Mouse (Mus musculus): Measurements from ENCODE around the gene Dnm1l. TPM values are rescaled to one million over a fixed set of nuclear protein-coding genes. Genes with fewer than 3 reads are reported as not detected.
A peak's percentile ranks its signal among the peaks of the same experiment; 100 is the strongest.
"Not testable (repeated sequence)": the region's sequence is repeated elsewhere in the genome, so short reads cannot be mapped to it uniquely, and the experiment has no call there.

Dnm1l gene
- 100 to 1,000 TPM; 103 to 105 TPM for total RNA-seq (2021)

GRCm38 (mm10) chr16:16358481-16359100 is at the start of gene Dnm1l:
TSS of gene Dnm1l (minus strand) at chr16:16358959.
- intact Hi-C loops (cut with DNase I), result loop anchor here (2.0 to 5.0 kb wide), 3 partner anchors 56 to 496 kb away; partner anchors contain the start of genes Mzt2 and Yars2
- DNase-seq, result peak; percentile 94 to 95

GRCm38 (mm10) chr16:16367217-16367616 is 8.5 kb upstream of the Dnm1l start:
- DNase-seq; intact Hi-C loops (cut with DNase I): not testable (repeated sequence)

DNA sequence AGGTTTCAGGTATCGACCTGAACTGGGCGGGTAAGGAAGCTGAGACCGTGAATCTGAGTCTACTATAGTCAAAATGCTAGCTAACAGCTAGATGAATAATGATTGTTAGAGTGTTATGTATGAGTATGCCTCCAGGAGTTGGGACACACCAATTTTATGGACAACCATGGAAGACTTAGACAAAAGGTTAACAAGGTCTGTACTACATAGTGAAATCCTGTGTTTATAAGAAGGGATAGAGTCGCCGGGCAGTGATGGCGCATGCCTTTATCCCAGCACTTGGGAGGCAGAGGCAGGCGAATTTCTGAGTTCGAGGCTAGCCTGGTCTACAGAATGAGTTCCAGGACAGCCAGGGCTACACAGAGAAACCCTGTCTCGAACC is 333 bp upstream of the Dnm1l start:
- not testable (repeated sequence) for DNase-seq
- intact Hi-C loops (cut with DNase I), result loop anchor here (2.0 to 5.0 kb wide), 3 partner anchors 57 to 497 kb away; partner anchors contain the start of genes Mzt2 and Yars2

- intact Hi-C loops (cut with DNase I), result loop anchor here (2.0 to 5.0 kb wide), 3 partner anchors 56 to 496 kb away; partner anchors contain the start of genes Mzt2 and Yars2
- DNase-seq, result peak in 1 of 2 experiments; percentile 18
These were observed 851 bp downstream of the Dnm1l start for GRCm38 (mm10) chr16:16357908-16358307.

DNA sequence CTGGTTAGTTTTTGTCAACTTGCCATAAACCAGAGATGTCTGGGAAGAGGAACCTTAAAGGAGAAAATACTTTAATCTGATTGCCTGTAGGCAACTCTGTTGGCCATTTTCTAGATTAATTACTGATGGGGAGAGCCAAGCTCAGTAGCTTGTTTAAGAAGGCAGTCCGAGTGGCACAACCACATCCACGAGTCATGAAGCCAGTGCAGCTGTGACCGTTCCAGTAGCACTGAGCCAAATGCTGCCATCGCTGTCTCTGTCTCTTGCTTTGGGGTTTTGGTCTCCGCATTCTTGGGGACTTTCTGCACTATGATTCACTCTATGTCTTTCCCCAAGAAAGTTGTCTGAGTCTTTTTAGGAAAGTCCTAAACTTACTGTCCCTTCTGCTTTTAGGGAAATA is 12.3 kb downstream of the Dnm1l start:
- intact Hi-C loops (cut with DNase I), result no loop called here
- DNase-seq, result no peak

- no peak for DNase-seq
- intact Hi-C loops (cut with DNase I), result no loop called here
These were observed 32.9 kb downstream of the Dnm1l start for GRCm38 (mm10) chr16:16325775-16326336.

DNA sequence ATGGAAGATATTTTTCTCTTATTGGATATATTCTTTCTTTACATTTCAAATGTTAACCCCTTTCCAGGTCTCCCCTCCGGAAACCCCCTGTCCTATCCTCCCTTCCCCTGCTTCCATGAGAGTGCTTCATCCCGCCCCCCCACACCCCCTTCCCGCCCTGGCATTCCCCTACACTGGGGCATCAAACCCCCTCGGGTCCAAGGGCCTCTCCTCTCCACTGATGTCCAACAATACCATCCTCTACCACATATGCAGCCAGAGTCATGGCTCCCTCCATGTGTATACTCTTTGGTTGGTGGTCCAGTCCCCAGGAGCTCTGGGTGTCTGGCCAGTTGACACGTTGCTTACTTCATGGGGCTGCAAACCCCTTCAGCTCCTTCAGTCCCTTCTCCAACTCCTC is 47.4 kb downstream of the Dnm1l start:
- no peak for DNase-seq
- intact Hi-C loops (cut with DNase I), result no loop called here

GRCm38 (mm10) chr16:16303888-16304287 is 54.9 kb downstream of the Dnm1l start:
- DNase-seq, result no peak
- intact Hi-C loops (cut with DNase I), result loop anchor here (5.0 kb wide), 5 partner anchors 53 to 1597 kb away; partner anchors contain the start of gene Dnm1l

DNA sequence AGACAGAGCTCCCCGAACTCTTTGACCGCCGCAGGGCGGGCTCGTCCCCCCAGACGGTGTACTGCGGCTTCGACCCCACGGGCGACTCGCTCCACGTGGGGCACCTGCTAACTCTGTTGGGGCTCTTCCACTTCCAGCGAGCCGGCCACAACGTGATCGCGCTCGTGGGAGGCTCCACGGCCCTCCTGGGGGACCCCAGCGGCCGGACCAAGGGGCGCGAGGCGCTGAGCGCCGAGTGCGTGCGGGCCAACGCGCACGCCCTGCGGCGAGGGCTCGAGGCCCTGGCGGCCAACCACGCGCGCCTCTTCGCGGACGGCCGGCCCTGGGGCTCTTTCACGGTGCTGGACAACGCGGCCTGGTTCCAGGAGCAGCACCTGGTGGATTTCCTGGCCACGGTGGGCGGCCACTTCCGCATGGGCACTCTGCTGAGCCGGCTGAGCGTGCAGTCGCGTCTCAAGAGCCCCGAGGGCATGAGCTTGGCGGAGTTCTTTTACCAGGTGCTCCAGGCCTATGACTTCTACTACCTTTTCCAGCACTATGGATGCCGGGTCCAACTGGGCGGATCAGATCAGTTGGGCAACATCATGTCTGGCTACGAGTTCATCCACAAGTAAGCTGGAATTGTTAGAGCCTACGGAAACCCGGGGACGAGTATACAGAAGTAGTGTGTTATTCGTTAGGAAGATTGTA is 55.5 kb downstream of the Dnm1l start:
- peak in 1 of 2 experiments; percentile 46 for DNase-seq
- intact Hi-C loops (cut with DNase I), result loop anchor here (5.0 kb wide), 5 partner anchors 54 to 1596 kb away; partner anchors contain the start of gene Dnm1l

DNA sequence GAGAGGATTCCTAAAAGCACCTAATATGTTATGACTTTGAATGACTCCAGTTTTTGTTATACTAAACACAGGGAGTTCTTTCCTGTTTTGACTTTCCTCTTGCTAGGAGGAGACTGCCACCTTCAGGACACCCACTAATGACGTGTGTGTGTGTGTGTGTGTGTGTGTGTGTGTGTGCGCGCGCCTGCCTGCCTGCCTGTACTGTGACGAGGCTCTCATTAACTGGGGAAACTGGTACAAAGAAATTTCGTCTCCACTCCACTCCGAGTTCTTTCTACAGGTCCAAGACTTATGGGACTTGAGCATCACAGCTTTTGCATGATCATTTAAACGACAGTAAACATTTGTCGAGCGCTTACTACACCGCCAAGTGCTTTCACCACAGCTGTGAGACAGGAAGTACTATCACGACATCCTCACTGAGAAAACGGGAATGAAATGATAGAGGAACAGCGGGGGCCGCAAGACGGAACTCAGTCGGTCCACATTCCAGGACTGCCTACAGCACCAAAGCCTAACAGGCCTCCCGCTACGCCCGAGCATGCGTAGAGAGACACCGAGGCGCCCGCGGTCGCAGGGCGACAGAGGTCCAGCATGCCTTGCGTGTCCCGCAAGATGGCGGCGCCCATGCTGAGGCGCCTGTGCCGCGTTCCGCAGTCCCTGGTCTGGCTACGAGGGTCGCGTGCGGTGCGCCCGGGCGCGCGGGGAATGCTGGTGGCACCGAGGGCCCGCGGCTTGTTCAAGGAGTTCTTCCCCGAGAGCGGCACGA is 56.2 kb downstream of the Dnm1l start, which contains the start of gene Yars2:
Gene Yars2 (plus strand): TSS at position 597 of the 769 bp plus-strand sequence.
- intact Hi-C loops (cut with DNase I), result loop anchor here (5.0 kb wide), 5 partner anchors 55 to 1595 kb away; partner anchors contain the start of gene Dnm1l
- peak; percentile 93 for DNase-seq

DNA sequence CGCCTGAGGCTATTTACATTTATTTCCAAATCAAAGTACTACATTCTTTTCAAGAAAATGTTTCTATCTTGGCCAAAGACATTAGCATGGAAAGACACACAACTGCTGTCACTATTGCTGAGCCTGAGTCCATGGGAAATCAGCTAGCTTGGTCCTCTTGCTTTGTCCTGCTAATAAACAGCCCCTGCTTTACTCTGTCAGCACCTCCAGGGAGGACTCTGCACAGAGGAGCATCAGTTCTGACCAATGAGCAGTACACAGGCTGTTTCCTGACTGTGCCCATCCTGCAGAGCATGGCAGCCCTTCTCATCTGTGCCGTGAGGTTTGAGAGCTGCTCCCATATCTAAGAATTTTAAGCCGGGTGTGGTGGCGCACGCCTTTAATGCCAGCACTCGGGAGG is 85.0 kb downstream of the Dnm1l start:
- intact Hi-C loops (cut with DNase I), result no loop called here
- no peak for DNase-seq

- intact Hi-C loops (cut with DNase I), result no loop called here
These were observed 85.8 kb downstream of the Dnm1l start for GRCm38 (mm10) chr16:16272978-16273377.

DNA sequence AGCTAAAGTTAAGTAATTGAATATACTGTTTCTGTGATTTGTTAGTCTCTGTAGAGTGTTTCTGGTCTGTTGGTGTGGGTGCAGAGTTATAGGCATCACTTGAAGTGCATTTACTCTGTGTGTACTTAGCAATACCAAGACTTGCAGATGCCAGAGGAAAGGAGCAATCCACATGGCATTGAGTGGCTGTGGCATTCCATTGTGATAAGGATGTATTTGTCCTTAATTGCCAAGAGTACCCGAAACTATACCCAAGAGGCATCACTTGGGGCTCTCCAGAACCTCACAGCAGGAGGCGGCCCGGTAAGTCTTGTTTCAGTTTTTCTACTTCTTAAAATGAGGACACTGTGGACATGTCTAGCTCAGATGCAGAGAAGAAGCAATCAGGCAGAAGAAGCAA is 96.3 kb downstream of the Dnm1l start:
- DNase-seq, result no peak
- intact Hi-C loops (cut with DNase I), result no loop called here

More at GRCm38 (mm10) chr16:16272978-16273377, 85.8 kb downstream of the Dnm1l start:
- DNase-seq, result no peak

Other genes starting within 250 kb of the Dnm1l start
- 100 to 1,000 TPM; 118 to 162 TPM for gene Pkp2, start 145.6 kb downstream of the Dnm1l start, total RNA-seq (2021)
- 10 to 100 TPM; 25.0 to 28.6 TPM for gene Yars2, start 56.0 kb downstream of the Dnm1l start, total RNA-seq (2021)
- 10 to 100 TPM; 24.1 to 33.1 TPM for gene Fgd4, start 241.6 kb upstream of the Dnm1l start, total RNA-seq (2021)